Mouse (Mus musculus): ENCODE results near the gene Cdcp2. TPM values are rescaled to one million over a fixed set of nuclear protein-coding genes. Genes with fewer than 3 reads are reported as not detected.

Gene Cdcp2
- polyA plus RNA-seq, 1 experiment from 2014 or later: not detected

DNA sequence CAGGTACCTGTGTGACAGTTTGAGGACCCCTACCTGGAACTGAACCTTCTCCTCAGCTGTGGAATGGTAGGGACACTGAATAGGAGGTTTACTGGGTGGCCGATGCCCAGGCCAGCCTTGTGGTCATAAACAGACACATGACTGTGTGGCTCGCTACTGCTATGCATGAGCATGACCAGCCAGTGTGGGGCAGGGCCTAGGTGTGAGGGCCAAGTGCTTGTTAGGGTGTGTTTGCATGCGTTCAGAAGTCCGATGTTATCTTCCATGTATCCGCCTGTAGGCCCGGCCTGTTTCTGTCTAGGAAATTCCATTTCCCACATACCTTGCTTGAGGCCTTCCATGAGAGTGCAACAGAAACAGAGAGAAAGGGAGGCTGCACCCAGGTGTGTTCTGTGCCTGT lies 24.0 kb downstream of the Cdcp2 start:
- no peaks in the 10 kb centered on the region for H3K27me3 ChIP-seq (replicated peaks; ENCODE audit: control insufficient read depth, insufficient read depth, low read length)
- 0 out of 2 replicates have a peak, but pooled peaks have one; percentile 17 for ATAC-seq (replicated peaks; ENCODE audit: low FRiP score, low TSS enrichment, low read depth)
- no peak overlapping the region for H3K27ac ChIP-seq (ENCODE audit: low read depth)
- no peak overlapping the region for H3K4me2 ChIP-seq (ENCODE audit: low read length)
- no peaks in the 10 kb centered on the region for H3K36me3 ChIP-seq (ENCODE audit: control insufficient read depth, insufficient read depth, low read length)
- no peak overlapping the region for H3K9ac ChIP-seq (ENCODE audit: low read length)
- DNase-seq (ENCODE audit: low spot score): no peak
- no peaks in the 10 kb centered on the region for H3K9me3 ChIP-seq (ENCODE audit: control insufficient read depth, low read length)
- H3K4me1 ChIP-seq (replicated peaks; ENCODE audit: control insufficient read depth, insufficient read depth, low read length): no peaks in the 10 kb centered on the region
- WGBS: 83% methylated on average over 6 of the region's 6 CpGs
- H3K4me3 ChIP-seq (ENCODE audit: low read depth, low read length): no peak overlapping the region

GRCm38 (mm10) chr4:107121165-107121943 lies 24.7 kb downstream of the Cdcp2 start:
- no peak overlapping the region for H3K27ac ChIP-seq (ENCODE audit: low read depth)
- no peaks in the 10 kb centered on the region for H3K4me1 ChIP-seq (replicated peaks; ENCODE audit: control insufficient read depth, insufficient read depth, low read length)
- ATAC-seq (replicated peaks; ENCODE audit: low FRiP score, low TSS enrichment, low read depth) (no peak), DNase-seq (ENCODE audit: low spot score) (no peak)
- no peak overlapping the region for H3K4me2 ChIP-seq (ENCODE audit: low read length)
- no peaks in the 10 kb centered on the region for H3K27me3 ChIP-seq (replicated peaks; ENCODE audit: control insufficient read depth, insufficient read depth, low read length)
- H3K9me3 ChIP-seq (ENCODE audit: control insufficient read depth, low read length): no peaks in the 10 kb centered on the region
- no peaks in the 10 kb centered on the region for H3K36me3 ChIP-seq (ENCODE audit: control insufficient read depth, insufficient read depth, low read length)
- no peak overlapping the region for H3K4me3 ChIP-seq (ENCODE audit: low read depth, low read length)
- no peak overlapping the region for H3K9ac ChIP-seq (ENCODE audit: low read length)
- 61% methylated on average over 12 of the region's 12 CpGs for WGBS

DNA sequence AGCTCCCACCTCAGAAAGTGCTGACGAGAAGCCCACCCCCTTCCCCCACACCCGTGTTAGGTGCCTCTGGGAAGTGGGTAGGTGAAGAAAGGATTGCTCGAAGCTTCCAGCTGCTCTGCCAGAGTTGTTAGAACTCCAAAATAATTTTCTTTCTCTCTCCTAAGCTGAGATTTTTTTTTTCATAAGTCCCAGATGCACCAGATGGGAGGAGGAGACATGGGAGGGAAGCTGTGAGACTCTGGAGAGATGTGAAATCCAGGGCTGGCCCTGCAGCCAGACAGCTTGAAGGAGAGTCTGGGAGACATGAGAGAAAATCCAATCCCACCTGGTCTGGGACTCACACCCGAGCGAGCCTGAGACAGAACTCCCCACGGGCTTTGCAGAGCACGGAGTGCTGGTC lies 27.7 kb downstream of the Cdcp2 start:
- Histone ChIP-seq H3K36me3 (ENCODE audit: control insufficient read depth, insufficient read depth, low read length) (no peaks in the 10 kb centered on the region), H3K4me2 (ENCODE audit: low read length) (no peak overlapping the region), H3K27me3 (replicated peaks; ENCODE audit: control insufficient read depth, insufficient read depth, low read length) (no peaks in the 10 kb centered on the region), H3K9ac (ENCODE audit: low read length) (no peak overlapping the region), H3K4me1 (replicated peaks; ENCODE audit: control insufficient read depth, insufficient read depth, low read length) (peaks cover 12% of the 10 kb centered on the region; the same call in 1 of the 2 replicates), H3K27ac (ENCODE audit: low read depth) (no peak overlapping the region), H3K9me3 (ENCODE audit: control insufficient read depth, low read length) (no peaks in the 10 kb centered on the region), H3K4me3 (ENCODE audit: low read depth, low read length) (no peak overlapping the region)
- 50% methylated on average over 7 of the region's 7 CpGs for WGBS
- DNase-seq (ENCODE audit: low spot score) (no peak), ATAC-seq (replicated peaks; ENCODE audit: low FRiP score, low TSS enrichment, low read depth) (no peak)

GRCm38 (mm10) chr4:107125101-107125500 lies 28.4 kb downstream of the Cdcp2 start:
- Histone ChIP-seq H3K9me3 (ENCODE audit: control insufficient read depth, low read length) (no peaks in the 10 kb centered on the region), H3K9ac (ENCODE audit: low read length) (no peak overlapping the region), H3K27ac (ENCODE audit: low read depth) (no peak overlapping the region), H3K27me3 (replicated peaks; ENCODE audit: control insufficient read depth, insufficient read depth, low read length) (no peaks in the 10 kb centered on the region), H3K36me3 (ENCODE audit: control insufficient read depth, insufficient read depth, low read length) (no peaks in the 10 kb centered on the region), H3K4me2 (ENCODE audit: low read length) (no peak overlapping the region), H3K4me1 (replicated peaks; ENCODE audit: control insufficient read depth, insufficient read depth, low read length) (peaks cover 12% of the 10 kb centered on the region; the same call in 1 of the 2 replicates), H3K4me3 (ENCODE audit: low read depth, low read length) (no peak overlapping the region)
- ATAC-seq (replicated peaks; ENCODE audit: low FRiP score, low TSS enrichment, low read depth): no peak
- no peak for DNase-seq (ENCODE audit: low spot score)
- WGBS: 63% methylated on average over 5 of the region's 5 CpGs

GRCm38 (mm10) chr4:107126389-107126788 lies 29.7 kb downstream of the Cdcp2 start:
- H3K4me1 ChIP-seq (replicated peaks; ENCODE audit: control insufficient read depth, insufficient read depth, low read length): peaks cover 21% of the 10 kb centered on the region; the same call in 1 of the 2 replicates
- no peak overlapping the region for H3K27ac ChIP-seq (ENCODE audit: low read depth)
- DNase-seq (ENCODE audit: low spot score): no peak
- H3K4me2 ChIP-seq (ENCODE audit: low read length): no peak overlapping the region
- no peak overlapping the region for H3K4me3 ChIP-seq (ENCODE audit: low read depth, low read length)
- H3K9me3 ChIP-seq (ENCODE audit: control insufficient read depth, low read length): no peaks in the 10 kb centered on the region
- 66% methylated on average over 10 of the region's 10 CpGs for WGBS
- no peaks in the 10 kb centered on the region for H3K27me3 ChIP-seq (replicated peaks; ENCODE audit: control insufficient read depth, insufficient read depth, low read length)
- ATAC-seq (replicated peaks; ENCODE audit: low FRiP score, low TSS enrichment, low read depth): no peak
- H3K9ac ChIP-seq (ENCODE audit: low read length): no peak overlapping the region
- no peaks in the 10 kb centered on the region for H3K36me3 ChIP-seq (ENCODE audit: control insufficient read depth, insufficient read depth, low read length)

DNA sequence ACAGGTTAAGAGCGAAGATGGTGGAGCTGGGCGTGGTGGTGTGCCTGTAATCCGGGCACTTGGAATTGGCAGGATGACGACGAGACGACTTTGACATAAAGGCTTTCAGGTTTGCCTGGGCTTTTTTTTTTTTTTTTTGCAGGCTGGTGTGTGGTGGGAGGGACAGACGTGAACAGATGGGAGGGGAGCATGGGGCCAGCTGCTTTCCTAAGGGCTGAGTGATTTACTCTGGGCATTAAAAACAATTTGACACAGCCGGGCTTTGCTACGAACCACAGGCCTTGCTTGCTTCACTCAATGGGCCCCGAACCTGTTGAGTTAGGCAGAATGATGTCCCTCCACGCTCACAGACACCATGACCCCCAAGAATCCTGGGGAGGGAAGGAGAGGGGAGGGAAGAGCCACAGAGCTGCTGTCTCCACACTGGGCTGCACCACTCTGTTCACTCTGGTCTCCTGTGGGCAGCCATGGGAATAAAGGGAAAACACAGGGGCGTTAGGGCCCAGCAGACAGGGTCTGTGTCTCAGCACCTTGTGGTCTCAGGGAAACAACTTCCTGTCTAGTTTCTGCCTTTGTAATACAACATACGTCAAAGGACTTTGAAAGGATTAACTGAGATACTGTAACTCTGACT lies 30.3 kb downstream of the Cdcp2 start:
- ATAC-seq (replicated peaks; ENCODE audit: low FRiP score, low TSS enrichment, low read depth) (no peak), DNase-seq (ENCODE audit: low spot score) (no peak)
- no peaks in the 10 kb centered on the region for H3K27me3 ChIP-seq (replicated peaks; ENCODE audit: control insufficient read depth, insufficient read depth, low read length)
- H3K9me3 ChIP-seq (ENCODE audit: control insufficient read depth, low read length): no peaks in the 10 kb centered on the region
- H3K9ac ChIP-seq (ENCODE audit: low read length): no peak overlapping the region
- 44% methylated on average over 13 of the region's 13 CpGs for WGBS
- H3K4me3 ChIP-seq (ENCODE audit: low read depth, low read length): no peak overlapping the region
- no peak overlapping the region for H3K4me2 ChIP-seq (ENCODE audit: low read length)
- H3K36me3 ChIP-seq (ENCODE audit: control insufficient read depth, insufficient read depth, low read length): no peaks in the 10 kb centered on the region
- H3K4me1 ChIP-seq (replicated peaks; ENCODE audit: control insufficient read depth, insufficient read depth, low read length): peaks cover 21% of the 10 kb centered on the region; the same call in 1 of the 2 replicates
- H3K27ac ChIP-seq (ENCODE audit: low read depth): peak overlapping the region; percentile 55; the same call in 1 of the 2 replicates

DNA sequence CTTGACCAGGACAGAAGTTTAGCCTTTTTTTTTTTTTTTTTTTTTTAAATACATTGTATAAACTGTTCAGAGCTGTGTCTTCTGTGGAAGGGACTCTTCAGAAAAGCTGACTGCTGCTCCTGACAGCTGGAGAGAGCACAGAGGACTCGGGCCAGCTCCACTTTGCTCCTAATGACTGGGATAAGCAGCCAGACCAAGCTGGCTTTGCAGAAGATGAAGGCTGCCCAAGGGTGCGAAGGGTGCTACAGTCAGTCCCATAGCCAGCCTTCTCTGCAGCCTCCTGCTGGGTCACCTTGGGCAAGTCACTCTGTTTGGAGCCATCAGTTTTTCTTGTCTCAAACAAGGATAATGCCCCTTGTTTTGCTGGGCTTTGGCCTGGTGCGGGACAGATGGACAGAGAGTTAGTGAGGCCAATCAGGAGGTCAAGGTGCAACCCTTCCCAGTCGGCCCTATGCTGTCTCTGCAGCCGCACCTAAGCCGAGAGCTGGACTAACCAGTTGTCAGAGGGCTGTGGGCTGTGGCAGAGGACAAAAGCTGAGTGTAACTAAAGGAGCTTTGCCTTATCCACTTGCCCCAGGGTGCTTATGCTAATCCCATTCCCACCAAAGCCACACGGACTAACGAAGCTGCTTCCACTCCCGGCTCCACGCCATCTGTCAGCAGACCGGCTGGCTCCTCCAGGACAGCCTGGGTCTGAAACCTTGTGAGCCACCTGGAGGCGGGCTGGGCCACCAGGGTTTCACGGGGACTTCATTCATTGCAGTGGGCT lies 31.4 kb downstream of the Cdcp2 start:
- H3K9me3 ChIP-seq (ENCODE audit: control insufficient read depth, low read length): no peaks in the 10 kb centered on the region
- H3K4me2 ChIP-seq (ENCODE audit: low read length): no peak overlapping the region
- no peak overlapping the region for H3K4me3 ChIP-seq (ENCODE audit: low read depth, low read length)
- ATAC-seq (replicated peaks; ENCODE audit: low FRiP score, low TSS enrichment, low read depth) (peak; percentile 21; the same call in 1 of the 2 replicates), DNase-seq (ENCODE audit: low spot score) (peak; percentile 65)
- 43% methylated on average over 13 of the region's 13 CpGs for WGBS
- H3K27me3 ChIP-seq (replicated peaks; ENCODE audit: control insufficient read depth, insufficient read depth, low read length): no peaks in the 10 kb centered on the region
- no peak overlapping the region; the same call in 1 of the 2 replicates for H3K27ac ChIP-seq (ENCODE audit: low read depth)
- peaks cover 21% of the 10 kb centered on the region; the same call in 1 of the 2 replicates for H3K4me1 ChIP-seq (replicated peaks; ENCODE audit: control insufficient read depth, insufficient read depth, low read length)
- no peak overlapping the region for H3K9ac ChIP-seq (ENCODE audit: low read length)
- no peaks in the 10 kb centered on the region for H3K36me3 ChIP-seq (ENCODE audit: control insufficient read depth, insufficient read depth, low read length)

- Histone ChIP-seq H3K27ac (ENCODE audit: low read depth) (no peak overlapping the region), H3K4me1 (replicated peaks; ENCODE audit: control insufficient read depth, insufficient read depth, low read length) (peaks cover 21% of the 10 kb centered on the region; the same call in 1 of the 2 replicates), H3K9ac (ENCODE audit: low read length) (no peak overlapping the region), H3K9me3 (ENCODE audit: control insufficient read depth, low read length) (no peaks in the 10 kb centered on the region), H3K4me3 (ENCODE audit: low read depth, low read length) (no peak overlapping the region), H3K36me3 (ENCODE audit: control insufficient read depth, insufficient read depth, low read length) (no peaks in the 10 kb centered on the region), H3K4me2 (ENCODE audit: low read length) (no peak overlapping the region), H3K27me3 (replicated peaks; ENCODE audit: control insufficient read depth, insufficient read depth, low read length) (no peaks in the 10 kb centered on the region)
- no peak for DNase-seq (ENCODE audit: low spot score)
- WGBS: 76% methylated on average over 8 of the region's 8 CpGs
- ATAC-seq (replicated peaks; ENCODE audit: low FRiP score, low TSS enrichment, low read depth): no peak
Measured at GRCm38 (mm10) chr4:107129373-107129772, 32.7 kb downstream of the Cdcp2 start.

All from intestine, embryonic 14.5 days (tissue).